Mouse (Mus musculus) layer of hippocampus, postnatal 10 days (tissue): ENCODE results near the gene Nudt21. TPM values are rescaled to one million over a fixed set of nuclear protein-coding genes. Genes with fewer than 3 reads are reported as not detected.

Experiments used
- DNase-seq, 2 experiments: peaks; one replicate each; pipeline ENCODE4 v3.0.0; 2021; ENCODE audit warnings: low spot score in 2 of 2
- long read RNA-seq: library from polyadenylated mRNA; stranded (forward); transcript quantifications from one replicate; pipeline ENCODE4 v2.0.0, GENCODE M21; 2023
- total RNA-seq, 2 experiments: library from RNA; stranded (reverse); gene quantifications; 2 replicates each; pipeline ENCODE4 v1.2.3; 2021

Gene Nudt21
- 10 to 100 TPM; 66.6 to 70.0 TPM for total RNA-seq
- long read RNA-seq, full-length matches to known transcripts, result 78 of 85 reads
- long read RNA-seq, partial matches to known transcripts, result 0 of 85 reads
- long read RNA-seq, other reads (novel, unspliced or antisense), result 7 of 85 reads

DNA sequence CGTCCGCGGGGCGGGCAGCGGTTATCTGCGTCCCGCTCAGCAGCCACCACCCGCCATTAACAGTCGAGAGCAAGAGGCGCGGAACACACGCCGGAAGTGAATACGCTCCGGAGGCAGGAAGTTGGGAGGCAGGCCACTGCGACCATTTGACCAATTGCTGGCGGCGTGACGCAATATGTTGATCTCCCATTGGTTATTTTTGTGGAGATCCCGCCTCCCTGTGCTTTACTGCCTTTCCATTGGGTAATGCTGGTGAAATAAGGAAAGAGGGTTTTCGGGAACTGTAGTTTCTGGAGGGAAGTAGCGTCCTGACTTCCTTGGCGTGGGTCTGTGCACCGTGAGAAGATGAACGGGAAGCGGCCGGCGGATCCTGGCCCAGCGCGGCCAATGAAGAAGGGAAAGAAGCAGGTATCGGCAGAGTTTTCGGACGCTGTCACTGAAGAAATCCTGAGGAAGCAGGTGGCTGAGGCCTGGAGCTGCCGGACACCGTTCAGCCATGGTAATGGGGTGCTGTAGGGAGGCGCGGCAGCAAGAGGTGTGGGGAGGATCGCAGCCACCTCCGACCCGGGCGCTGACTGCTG is at the start of gene Nudt21, which contains the start of gene Ogfod1:
TSS of gene Nudt21 (minus strand) at position 88 of the 581 bp plus-strand sequence.
TSS of gene Ogfod1 (plus strand) at position 255 of the 581 bp plus-strand sequence.
- peak; percentile 94 to 96 for DNase-seq

- no peak for DNase-seq
Observed at GRCm38 (mm10) chr8:94076461-94077192, 39.8 kb upstream of the Nudt21 start.

GRCm38 (mm10) chr8:94068793-94069192 is 32.0 kb upstream of the Nudt21 start:
- DNase-seq, result no peak

DNA sequence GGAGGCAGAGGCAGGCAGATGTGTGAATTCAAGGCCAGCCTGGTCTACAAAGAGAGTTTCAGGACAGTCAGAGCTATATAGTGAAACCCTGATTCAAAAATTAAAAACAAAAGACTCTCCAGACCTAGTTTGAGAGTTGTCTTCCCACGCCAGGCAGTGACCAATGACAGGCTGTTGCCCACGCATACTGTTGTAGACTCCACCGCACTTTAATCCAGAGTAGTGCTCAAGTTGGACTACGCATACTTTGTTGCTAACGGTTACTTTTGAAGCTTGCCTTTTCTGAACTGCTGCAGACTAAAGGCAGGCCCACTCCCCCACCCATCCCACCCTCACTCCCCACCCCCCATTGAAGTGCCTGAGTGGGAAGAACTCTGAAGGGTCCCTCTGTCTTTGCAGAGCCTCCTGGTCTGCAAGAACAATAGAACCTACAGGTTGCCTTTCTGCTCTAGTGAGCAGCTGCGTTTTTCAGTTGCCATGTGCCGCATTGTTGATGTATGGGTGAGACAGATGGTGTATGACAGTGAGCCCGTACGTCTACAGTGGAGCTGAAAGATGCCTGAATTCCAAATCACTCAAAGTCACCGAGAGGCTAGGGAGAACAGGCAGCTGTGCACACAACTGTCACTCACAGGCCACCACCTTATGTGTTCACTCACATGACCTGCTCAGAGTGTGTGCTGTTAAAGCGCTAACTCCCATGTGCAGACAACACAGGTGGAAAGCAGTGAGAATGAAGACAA is 29.5 kb upstream of the Nudt21 start:
- DNase-seq, result peak in 1 of 2 experiments; percentile 40

DNA sequence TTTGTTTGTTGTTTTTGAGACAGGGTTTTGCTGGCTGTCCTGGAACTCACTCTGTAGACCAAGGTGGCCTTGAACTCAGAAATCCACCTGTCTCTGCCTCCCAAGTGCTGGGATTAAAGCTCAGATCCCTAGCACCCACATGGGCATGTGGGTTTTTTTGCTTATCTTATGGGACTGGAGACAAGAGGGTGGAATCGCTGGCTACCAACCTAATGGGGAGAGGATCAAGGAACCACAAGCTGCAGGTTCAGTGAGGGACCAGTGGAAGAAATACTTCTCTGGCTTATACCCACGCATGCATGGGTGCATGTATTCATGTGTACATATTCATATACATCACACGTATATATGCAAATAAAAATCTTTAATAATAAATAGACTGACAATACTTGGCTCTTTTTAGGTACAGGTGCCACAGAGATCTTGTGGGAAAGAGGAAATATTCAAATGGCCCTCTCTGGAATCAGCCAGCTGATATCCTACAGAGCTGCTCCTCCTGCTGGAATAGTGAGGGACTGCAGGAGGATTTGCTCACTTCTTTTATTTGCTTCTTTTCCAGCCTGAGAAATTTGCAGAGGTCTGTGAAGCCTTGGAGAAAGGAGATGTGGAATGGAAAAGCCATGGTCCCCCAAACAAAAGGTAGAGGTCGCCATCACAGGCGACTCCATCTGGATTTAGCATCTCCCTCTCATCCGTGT is 20.5 kb upstream of the Nudt21 start:
- DNase-seq, result peak; percentile 77

DNA sequence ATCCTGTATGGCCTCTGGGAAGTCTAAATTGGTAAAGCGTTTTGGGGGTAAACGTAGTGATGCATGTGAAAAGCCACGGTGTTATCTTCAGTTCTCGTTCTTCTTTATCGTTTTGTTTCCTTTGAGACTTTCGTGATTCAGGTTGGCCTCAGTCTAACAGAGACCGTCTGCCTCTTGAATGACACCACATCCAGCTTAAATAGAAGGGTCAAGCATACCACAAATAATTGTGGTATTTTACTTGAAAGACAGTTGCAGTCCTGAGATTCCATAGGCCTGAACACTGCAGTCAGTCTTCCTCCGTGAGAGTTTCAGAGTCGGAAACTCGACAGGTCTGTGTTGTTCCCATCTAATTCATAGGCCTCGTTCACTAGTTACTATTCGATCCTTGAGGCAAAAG is 15.9 kb upstream of the Nudt21 start:
- no peak for DNase-seq

GRCm38 (mm10) chr8:94047845-94048244 is 11.0 kb upstream of the Nudt21 start:
- peak in 1 of 2 experiments; percentile 26 for DNase-seq

- no peak for DNase-seq
Observed at GRCm38 (mm10) chr8:94037806-94038205, 975 bp upstream of the Nudt21 start.

GRCm38 (mm10) chr8:94036541-94036940 is 290 bp downstream of the Nudt21 start:
- peak; percentile 57 to 64 for DNase-seq

- no peak for DNase-seq
Observed at GRCm38 (mm10) chr8:94035200-94035599, 1.6 kb downstream of the Nudt21 start.

DNA sequence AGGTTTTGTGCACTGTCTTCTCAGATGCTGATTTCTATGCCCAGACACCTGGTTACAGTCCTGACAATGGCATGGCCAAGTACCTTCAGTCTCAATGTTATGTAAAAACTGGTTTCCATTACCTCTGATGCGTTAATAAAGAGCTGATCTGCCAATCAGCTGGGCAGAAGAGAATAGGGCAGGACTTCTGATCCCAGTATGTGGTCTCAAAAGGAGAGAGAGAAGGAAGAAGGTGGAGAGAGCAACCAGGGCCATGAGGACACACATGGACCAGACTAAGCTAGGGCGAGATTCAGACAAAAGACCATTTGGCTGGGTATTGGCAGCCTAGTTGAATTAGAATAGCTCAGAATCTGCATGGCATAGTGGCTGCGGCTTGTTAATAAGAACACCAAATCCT is 3.2 kb downstream of the Nudt21 start:
- no peak for DNase-seq

- DNase-seq, result no peak
Observed at GRCm38 (mm10) chr8:94029701-94030100, 7.1 kb downstream of the Nudt21 start.

GRCm38 (mm10) chr8:94023916-94024315 is 12.9 kb downstream of the Nudt21 start:
- no peak for DNase-seq

- DNase-seq, result no peak
Observed at GRCm38 (mm10) chr8:94013026-94013612, 23.7 kb downstream of the Nudt21 start.

DNA sequence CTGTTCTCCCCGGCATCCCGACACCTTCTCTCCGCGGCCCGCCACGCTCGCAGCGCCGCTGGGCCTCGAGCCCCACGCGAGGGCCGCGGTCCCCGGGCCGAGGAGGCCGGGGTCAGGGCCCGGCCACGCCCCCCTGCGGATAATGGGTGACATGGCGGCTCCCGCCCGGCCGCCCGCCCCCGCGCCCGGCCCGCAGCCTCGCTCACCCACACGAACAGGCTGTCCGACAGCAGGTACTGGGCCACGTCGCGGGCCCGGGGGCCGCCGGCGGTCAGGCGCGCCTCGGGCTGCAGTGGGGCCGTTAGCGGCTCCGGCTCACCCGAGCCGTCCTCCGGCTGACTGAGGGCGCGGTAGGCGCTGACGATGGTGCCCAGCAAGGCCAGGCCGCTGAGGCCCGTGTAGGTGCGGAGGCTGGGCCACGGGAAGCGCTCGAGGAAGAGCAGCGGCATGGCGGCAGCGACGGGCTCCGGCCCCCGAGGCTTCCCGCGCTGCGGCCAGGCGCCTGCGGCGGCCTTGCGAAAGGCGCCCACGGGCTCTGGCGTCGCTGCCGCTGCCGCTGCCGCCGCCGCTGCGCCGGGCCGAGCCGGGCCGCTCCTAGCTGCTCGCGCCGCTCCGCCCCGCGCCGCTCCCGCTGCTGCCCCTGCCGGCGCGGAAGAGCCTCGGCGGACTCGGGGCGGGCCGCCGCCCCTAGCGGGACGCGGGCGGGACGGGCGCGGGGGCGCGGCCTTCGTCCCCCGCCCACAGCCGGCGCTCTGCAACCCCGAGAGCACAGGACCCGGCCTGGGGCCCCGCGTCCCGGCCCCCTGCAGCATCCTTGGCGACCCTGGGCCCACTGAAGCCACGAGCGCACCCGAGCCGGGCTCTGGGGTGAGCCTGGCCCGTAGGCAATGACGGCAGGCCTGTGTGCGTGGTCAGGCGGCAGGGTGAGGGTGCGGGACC is 24.5 kb downstream of the Nudt21 start, which contains the start of gene Amfr:
TSS of gene Amfr (minus strand) at position 830 of the 939 bp plus-strand sequence.
- DNase-seq, result peak; percentile 60 to 73

- DNase-seq, result peak in 1 of 2 experiments; percentile 22
Observed at GRCm38 (mm10) chr8:94011076-94012012, 25.5 kb downstream of the Nudt21 start.

- no peak for DNase-seq
Observed at GRCm38 (mm10) chr8:94010101-94010705, 26.6 kb downstream of the Nudt21 start.
